Mouse (Mus musculus) monocyte, adult 5-6 weeks (primary cell): ENCODE measurements around the gene Prkce. TPM values are rescaled to one million over a fixed set of nuclear protein-coding genes. Genes with fewer than 3 reads are reported as not detected.

Source experiments
- ATAC-seq: fragments of 153-309, 156-312 bp; replicated peaks from 2 replicates; pipeline ENCODE4 v1.8.0; 2017; ENCODE audit warnings: mild to moderate bottlenecking; ENCODE audit not compliant: low TSS enrichment, insufficient number of reproducible peaks, severe bottlenecking, poor library complexity, low FRiP score
- total RNA-seq: library from RNA; stranded (forward); fragments of 200-1000, 200-491, 200-594 nt; gene quantifications from 3 replicates; pipeline ENCODE4 v1.2.3, GENCODE M21; 2017

Prkce gene
- total RNA-seq, 1 experiment from 2014 or later: 21.1 TPM

- ATAC-seq: no peak
These were observed 367.5 kb downstream of the Prkce start for GRCm38 (mm10) chr17:86535096-86535495.

DNA sequence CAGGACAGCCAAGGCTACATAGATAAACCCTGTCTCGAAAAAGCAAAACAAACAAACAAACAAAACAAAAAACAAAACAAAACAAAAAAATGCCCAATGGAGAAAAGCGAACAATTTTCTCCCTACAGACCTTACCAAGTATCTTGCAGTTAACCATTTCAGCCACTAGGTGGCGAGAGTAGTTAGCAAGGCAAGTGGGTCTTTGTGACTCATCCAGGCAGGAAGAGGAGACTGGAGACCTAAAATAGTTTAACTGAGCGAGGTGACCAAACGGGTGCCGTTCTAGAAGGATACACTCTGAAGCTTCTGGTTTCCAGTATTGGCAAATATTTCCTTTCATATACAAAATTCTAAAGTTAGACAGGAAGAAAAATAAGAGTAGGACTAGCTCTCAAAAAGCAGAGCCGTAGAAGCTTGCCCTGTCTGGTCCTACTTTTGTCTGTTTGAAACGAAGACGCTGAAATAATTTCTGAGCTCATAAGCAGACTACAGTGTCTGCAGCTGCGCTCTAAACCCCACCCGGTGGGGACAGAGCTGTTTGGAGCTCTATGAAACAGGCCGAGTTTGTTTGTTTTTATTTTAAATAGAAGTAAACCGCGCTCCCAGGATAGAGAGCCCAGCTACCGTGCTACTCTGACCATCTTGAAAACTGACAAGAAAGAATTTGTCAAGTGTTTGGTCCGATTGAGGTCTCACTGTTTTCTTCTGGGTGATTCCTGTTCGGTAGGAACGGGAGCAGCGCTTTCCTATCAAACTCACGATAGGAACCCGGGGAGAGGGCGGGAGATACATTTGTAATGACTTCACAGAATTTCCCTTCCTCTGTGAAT is 368.5 kb downstream of the Prkce start:
- ATAC-seq: peak; percentile 61; the same call in 1 of the 2 replicates

- no peak for ATAC-seq
These were observed 372.4 kb downstream of the Prkce start for GRCm38 (mm10) chr17:86539881-86540430.

DNA sequence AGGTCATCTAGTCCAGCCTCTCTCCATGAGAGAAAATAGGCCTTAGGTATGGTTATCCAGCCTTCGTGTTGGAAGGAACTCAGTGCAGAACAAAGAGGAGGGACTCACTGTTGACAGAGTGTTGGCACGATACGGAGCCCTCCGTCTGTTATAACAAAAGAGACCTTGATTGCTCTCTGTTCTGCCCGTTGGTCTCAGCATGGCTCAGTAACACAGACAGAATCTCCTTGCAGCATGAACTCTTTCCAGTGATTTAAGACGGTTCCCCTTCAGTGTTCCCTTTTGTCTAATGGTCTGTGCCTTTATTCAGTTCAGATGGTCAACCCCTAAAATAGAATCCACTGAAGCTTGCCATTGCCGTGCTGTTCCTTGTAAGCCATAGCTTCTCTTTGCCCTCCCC is 378.9 kb downstream of the Prkce start:
- no peak for ATAC-seq

DNA sequence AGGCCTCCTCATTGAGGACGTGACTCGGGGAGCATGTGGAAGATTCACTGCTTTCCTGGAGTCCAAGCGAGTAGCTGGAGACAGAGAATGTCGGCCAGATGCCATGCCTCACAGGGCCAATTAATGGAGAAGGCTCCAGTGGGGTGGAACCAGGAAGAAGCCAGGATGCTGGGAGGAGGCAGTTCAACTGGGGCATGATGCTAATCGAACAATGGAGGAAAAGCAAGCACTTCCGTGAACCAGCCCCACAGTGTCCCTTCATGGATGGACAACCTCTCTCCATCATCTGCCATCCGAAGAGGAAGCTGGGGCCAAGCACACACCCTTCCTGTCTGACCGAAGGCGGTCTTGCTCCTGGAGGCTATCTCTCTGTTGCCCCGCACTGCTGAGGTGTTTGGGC is 381.5 kb downstream of the Prkce start:
- ATAC-seq: no peak

DNA sequence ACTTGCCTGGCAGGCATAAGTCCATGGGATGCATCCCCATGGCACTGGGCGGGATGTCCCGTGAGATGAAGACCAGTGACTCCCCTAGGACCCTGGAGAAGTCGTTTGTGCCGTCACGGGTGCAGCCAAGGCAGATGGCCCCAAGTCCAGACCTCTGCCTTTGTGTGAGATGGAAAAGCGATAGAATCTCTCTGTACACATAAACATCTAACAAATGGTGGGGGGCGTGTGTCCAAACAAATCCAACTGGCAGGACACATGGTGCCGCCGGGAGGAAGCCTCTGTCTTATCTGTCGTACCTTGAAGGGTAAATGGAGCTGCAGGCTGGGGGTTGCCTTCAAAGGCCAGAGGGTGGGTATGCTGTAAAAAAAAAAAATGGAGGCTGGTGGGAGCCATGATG is 384.0 kb downstream of the Prkce start:
- ATAC-seq: no peak

DNA sequence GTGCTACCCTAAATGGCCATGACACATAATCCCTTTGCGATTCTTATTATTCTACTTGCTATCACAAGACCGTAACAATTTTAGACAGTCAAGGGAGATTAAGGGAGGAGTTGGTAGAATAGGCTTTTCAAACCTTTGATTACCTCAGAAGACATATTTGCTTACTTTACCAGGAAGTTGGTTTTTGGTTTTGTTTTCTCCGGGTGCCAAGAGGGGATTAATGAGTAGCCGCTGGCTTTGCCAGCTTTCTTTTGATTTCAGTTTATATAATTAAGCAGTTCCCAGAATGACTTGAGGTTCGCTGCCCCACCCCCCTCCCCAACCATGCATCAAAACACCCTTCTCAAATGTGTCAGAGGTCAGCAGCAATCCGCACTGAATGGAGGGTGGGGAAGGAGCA is 384.4 kb downstream of the Prkce start:
- no peak for ATAC-seq

DNA sequence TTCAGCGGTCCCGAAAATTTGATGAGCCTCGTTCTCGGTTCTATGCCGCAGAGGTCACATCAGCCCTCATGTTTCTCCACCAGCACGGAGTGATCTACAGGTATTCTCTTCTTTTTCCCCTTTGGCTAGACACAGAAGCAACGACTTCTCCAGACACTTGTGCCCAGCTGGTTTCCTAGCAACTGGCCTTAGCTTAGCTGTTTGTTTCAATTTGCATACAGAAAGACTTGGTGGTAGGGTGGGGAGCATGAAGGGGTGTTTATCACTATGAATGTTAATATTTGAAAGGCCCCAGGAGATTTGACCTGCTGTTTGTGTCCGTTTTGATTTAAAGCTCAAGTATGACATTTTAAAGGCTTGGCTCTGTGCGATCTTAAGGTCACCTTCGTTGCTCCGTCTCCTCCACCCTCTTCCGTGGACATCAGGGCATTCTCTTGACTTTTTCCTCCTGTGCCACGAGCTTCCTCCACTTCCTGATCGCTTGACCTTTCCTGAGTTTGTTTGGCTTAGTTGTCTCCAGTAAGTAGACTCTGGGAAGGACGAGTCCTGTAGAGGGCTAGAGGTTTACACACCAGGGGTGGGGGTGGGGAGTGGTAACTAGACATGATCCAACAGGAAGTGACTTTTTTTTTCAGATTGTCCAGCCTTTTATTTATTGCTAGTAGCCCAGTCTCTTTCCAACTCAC is 391.8 kb downstream of the Prkce start:
- ATAC-seq: no peak

- no peak for ATAC-seq
These were observed 392.9 kb downstream of the Prkce start for GRCm38 (mm10) chr17:86560499-86560898.

- ATAC-seq: no peak
These were observed 402.9 kb downstream of the Prkce start for GRCm38 (mm10) chr17:86570491-86570890.

DNA sequence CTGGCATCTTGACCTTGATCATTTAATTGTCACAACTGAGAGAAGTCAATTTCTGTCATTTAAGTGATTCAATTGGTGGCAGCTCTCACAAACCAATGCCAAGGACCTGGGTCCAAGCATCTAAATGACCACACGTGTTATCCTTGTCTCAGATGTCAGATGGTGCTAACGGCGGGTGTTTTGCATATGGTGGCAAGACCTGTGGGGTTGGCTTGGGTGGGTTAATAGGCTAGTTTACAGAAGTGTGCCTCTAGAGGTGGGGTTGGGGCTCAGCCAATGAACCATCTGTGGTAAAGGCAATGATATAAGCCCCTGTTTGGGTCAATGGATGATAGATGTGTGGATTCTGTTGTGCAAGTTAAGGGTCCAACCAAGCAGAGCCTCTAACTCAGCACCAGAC is 403.7 kb downstream of the Prkce start:
- no peak for ATAC-seq

- no peak for ATAC-seq
These were observed 404.6 kb downstream of the Prkce start for GRCm38 (mm10) chr17:86572136-86572535.

DNA sequence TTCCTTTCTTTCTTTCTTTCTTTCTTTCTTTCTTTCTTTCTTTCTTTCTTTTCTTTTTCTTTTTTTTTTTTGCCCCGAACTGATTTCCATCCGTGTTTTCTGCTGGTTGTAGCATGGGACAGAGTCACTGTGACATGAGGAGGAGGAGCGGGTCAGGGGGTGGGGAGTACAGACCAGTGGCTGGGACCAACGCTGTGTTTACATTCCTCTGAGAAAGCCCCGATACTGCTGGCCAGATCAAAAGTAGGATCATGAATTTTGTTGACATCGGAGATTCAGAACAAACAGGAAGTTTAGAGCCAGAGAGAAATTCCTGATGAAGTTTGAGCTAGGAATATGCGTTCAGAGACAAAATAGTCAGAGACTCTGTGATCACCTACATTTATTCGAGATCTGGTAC is 405.0 kb downstream of the Prkce start:
- no peak for ATAC-seq

- no peak for ATAC-seq
These were observed 406.1 kb downstream of the Prkce start for GRCm38 (mm10) chr17:86573596-86574248.

DNA sequence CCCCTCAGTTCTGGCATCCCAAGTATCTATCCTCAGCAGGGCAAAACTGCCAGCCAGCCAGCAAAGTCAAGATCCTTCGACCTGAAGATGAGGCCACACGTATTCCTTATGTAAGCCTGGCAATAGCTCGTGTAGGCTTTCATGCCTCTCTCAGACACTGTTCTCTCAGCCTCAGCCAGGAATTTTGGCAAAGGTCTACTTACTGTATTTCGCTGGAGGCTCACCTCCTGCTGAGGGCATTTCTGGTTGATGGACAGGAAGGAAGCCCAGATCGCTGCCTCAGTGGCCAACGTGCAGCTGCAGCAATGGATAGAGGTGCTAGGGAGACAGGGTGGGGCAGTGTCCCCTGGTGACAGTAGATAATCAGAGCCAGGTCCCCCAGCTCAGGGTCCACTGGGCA is 413.1 kb downstream of the Prkce start:
- no peak for ATAC-seq

GRCm38 (mm10) chr17:86582341-86582740 is 414.8 kb downstream of the Prkce start:
- ATAC-seq: no peak

DNA sequence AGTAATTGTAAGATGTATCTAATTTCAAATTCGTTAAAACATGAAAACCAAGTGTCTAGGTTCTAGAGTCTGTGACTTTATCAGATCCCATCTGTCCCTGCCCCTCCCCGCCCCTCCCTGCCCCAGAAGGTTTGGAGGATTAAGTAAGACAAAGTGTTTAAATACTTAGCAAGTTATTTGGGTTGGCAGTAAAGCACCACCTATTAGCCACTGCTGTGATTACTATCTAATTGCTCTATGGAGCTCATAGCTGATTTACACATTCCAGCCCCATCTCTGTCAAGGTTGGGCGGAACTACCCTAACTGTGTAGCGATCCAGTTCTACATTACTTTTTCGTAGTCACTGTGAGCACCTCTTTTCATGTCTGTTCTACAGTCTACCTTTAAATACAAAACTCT is 418.9 kb downstream of the Prkce start:
- ATAC-seq: no peak

DNA sequence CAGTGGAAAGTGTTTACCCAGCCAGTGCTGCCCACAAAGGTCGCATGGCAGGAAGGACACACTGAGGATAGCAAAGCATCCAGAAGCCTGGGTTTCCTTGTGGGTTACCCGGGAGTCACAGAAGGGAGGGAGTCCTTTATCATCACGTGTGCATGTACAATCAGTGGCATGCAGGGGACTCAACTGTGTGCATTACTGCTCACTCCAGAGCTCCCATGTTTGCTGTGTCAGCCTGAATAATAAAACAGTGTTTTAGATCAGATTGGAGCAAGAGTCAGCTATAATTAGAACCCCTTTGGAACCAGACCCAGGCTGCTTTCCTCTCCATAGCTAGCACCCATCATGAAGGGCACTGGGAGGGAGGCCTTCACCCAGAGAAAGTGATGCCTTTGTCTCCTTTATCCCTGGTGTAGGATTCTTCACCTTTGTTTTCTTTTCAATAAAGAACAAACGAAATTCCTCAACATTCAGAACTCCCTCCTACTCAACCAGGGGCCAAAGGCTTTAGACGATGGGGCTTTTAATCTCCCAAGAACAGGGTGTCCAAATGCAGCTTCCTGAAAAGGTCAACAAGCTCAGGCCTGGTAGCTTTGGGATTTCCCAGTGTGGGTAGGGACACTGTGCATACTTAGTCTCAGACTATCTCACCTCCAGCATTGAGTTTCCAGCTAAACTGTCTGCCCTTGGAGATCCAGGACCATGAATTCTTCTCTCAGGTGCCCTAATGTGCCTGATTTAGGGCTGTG is 421.3 kb downstream of the Prkce start:
- no peak for ATAC-seq

GRCm38 (mm10) chr17:86589681-86590080 is 422.1 kb downstream of the Prkce start:
- no peak for ATAC-seq
